In genomic region chr2:33244880-33245279, GRCm38 (mm10) we compare ENCODE assay signal across 25 mouse cellular contexts. TPM values are rescaled to one million over a fixed set of nuclear protein-coding genes. Genes with fewer than 3 reads are reported as not detected.
A peak's percentile ranks its signal among the peaks of the same experiment; 100 is the strongest.
DNase-seq lines count a peak whose midpoint lies in the region; ATAC-seq and TF ChIP-seq lines count a peak whose summit lies in the region.
"Had no signal": no experiment of that assay in that cellular context is flagged by ENCODE, and none has a peak within 500 bp of the region (broad histone marks: within the 10 kb centered on the region; RNA-seq: fewer than 3 reads in every experiment).

No protein-coding gene starts in this region.

- no peak overlapping the region for H3K9ac ChIP-seq in heart, embryonic 11.5 days (ENCODE audit: low read depth, low read length)
- no peak overlapping the region for H3K9ac ChIP-seq in heart, postnatal 0 days (replicated peaks; ENCODE audit: low read depth, low read length)
- H3K9ac ChIP-seq: embryonic facial prominence, embryonic 13.5 days; forebrain, embryonic 12.5 days; hindbrain, embryonic 14.5 days; liver, postnatal 0 days; neural tube, embryonic 13.5 days had no signal

- peaks cover 28% of the 10 kb centered on the region for H3K4me1 ChIP-seq in heart, embryonic 11.5 days (ENCODE audit: control insufficient read depth, insufficient read depth, low read length)
- peaks cover 17% of the 10 kb centered on the region for H3K4me1 ChIP-seq in heart, postnatal 0 days (ENCODE audit: control insufficient read depth, insufficient read depth)
- H3K4me1 ChIP-seq in lung, adult 2 months (ENCODE audit: control insufficient read depth, insufficient read depth, low read length), result no peaks in the 10 kb centered on the region
- H3K4me1 ChIP-seq: midbrain, embryonic 10.5 days; neural tube, embryonic 13.5 days had no signal

- peak; percentile 54 to 73 for DNase-seq in adrenal gland, adult (ENCODE audit: inconsistent age in 2 of 2, low spot score in 1 of 2)
- DNase-seq in adrenal gland, postnatal 4 days (ENCODE audit: low spot score in 2 of 2), result no peak
- no peak for DNase-seq in heart, postnatal 25 days (ENCODE audit: low spot score)
- DNase-seq in heart, postnatal 0 days (ENCODE audit: low spot score), result no peak
- DNase-seq in heart, postnatal 36 days, result no peak
- DNase-seq in adrenal gland, postnatal 14 days, result peak; percentile 32
- DNase-seq in lung, adult 2 months, result no peak
- DNase-seq: cerebellum, adult 8-10 months; cerebellum, postnatal 36 days; embryo, embryonic 11 days; kidney, adult 18-20 months; kidney, postnatal 4 days; liver, postnatal 0 days; lung, postnatal 10 days; thymus, adult 18-20 months had no signal

- no peaks in the 10 kb centered on the region for H3K9me3 ChIP-seq in heart, embryonic 11.5 days (replicated peaks; ENCODE audit: control insufficient read depth, low read length)
- H3K9me3 ChIP-seq in heart, postnatal 0 days (replicated peaks; ENCODE audit: control insufficient read depth, low read length), result no peaks in the 10 kb centered on the region
- H3K9me3 ChIP-seq: embryonic facial prominence, embryonic 13.5 days; forebrain, embryonic 12.5 days; midbrain, embryonic 10.5 days; neural tube, embryonic 13.5 days had no signal

- TF ChIP-seq POLR2A in lung, adult 2 months (IDR thresholded peaks at IDR 0.05; ENCODE audit: borderline replicate concordance, extremely low read depth, low read depth, low read length), result no peak

- no peak for ATAC-seq in heart, embryonic 11.5 days (replicated peaks; ENCODE audit: insufficient number of reproducible peaks, low FRiP score, low TSS enrichment)
- no peak for ATAC-seq in heart, postnatal 0 days (ENCODE audit: insufficient read depth, low read depth)
- ATAC-seq: activated CD4-positive, CD25-positive, alpha-beta regulatory T cell, adult 4 months; inflammation-experienced regulatory T-cells, adult 6 months; liver, postnatal 0 days had no signal

- peaks cover 10% of the 10 kb centered on the region for H3K36me3 ChIP-seq in heart, embryonic 11.5 days (ENCODE audit: control insufficient read depth, insufficient read depth, low read length)
- peaks cover 45% of the 10 kb centered on the region for H3K36me3 ChIP-seq in heart, postnatal 0 days (replicated peaks; ENCODE audit: control insufficient read depth, insufficient read depth, low read length)

- H3K4me2 ChIP-seq in heart, embryonic 11.5 days, result no peak overlapping the region
- H3K4me2 ChIP-seq in heart, postnatal 0 days (ENCODE audit: low read depth, low read length), result no peak overlapping the region
- H3K4me2 ChIP-seq: embryonic facial prominence, embryonic 13.5 days; forebrain, embryonic 12.5 days; hindbrain, embryonic 14.5 days; neural tube, embryonic 13.5 days had no signal

- 57% methylated on average over 6 of the region's 6 CpGs for WGBS in heart, embryonic 11.5 days (ENCODE audit: insufficient replicate concordance)
- 50% methylated on average over 6 of the region's 6 CpGs for WGBS in heart, postnatal 0 days
- WGBS in lung, adult 2 months, result 82% methylated on average over 6 of the region's 6 CpGs

- no peak overlapping the region for H3K4me3 ChIP-seq in heart, embryonic 11.5 days (ENCODE audit: low read depth, low read length)
- no peak overlapping the region for H3K4me3 ChIP-seq in heart, postnatal 0 days (ENCODE audit: low read depth, low read length)
- no peak overlapping the region for H3K4me3 ChIP-seq in lung, adult 2 months (replicated peaks; ENCODE audit: extremely low read depth, low read depth, low read length)
- H3K4me3 ChIP-seq: embryonic facial prominence, embryonic 13.5 days; erythroblast, embryonic 14.5 days; forebrain, embryonic 12.5 days; midbrain, embryonic 10.5 days; myocyte; neural tube, embryonic 13.5 days had no signal

- no peaks in the 10 kb centered on the region for H3K27me3 ChIP-seq in heart, embryonic 11.5 days (ENCODE audit: control insufficient read depth, insufficient read depth, low read length)
- H3K27me3 ChIP-seq in heart, postnatal 0 days (ENCODE audit: control insufficient read depth, insufficient read depth, low read length), result no peaks in the 10 kb centered on the region
- H3K27me3 ChIP-seq: embryonic facial prominence, embryonic 13.5 days; forebrain, embryonic 12.5 days; neural tube, embryonic 13.5 days had no signal

- peak overlapping the region; percentile 12; the same call in 1 of the 2 replicates for H3K27ac ChIP-seq in heart, embryonic 11.5 days (ENCODE audit: low read depth, low read length)
- 0 out of 2 replicates have a peak overlapping the region, but pooled peaks have one; percentile 16 for H3K27ac ChIP-seq in heart, postnatal 0 days (ENCODE audit: low read depth)
- H3K27ac ChIP-seq: embryonic facial prominence, embryonic 13.5 days; forebrain, embryonic 12.5 days; hindbrain, embryonic 14.5 days; midbrain, embryonic 10.5 days; neural tube, embryonic 13.5 days had no signal

- no peak for TF ChIP-seq EP300 in heart, postnatal 0 days (IDR thresholded peaks at IDR 0.05; ENCODE audit: low read depth)

- intact Hi-C loops in heart, postnatal 25 days (cut with DNase I), result no loop called here
- intact Hi-C loops in heart, postnatal 36 days (cut with DNase I), result no loop called here

- no peak for TF ChIP-seq CTCF in heart, postnatal 0 days (IDR thresholded peaks at IDR 0.05; ENCODE audit: low read depth)
- no peak for TF ChIP-seq CTCF in lung, adult 2 months (IDR thresholded peaks at IDR 0.05; ENCODE audit: insufficient read depth, low read length)

RNA-seq across cellular contexts. Expression of gene Angptl2, which starts 29.0 kb away (rescaled TPM):
- 10 to 100 TPM; 41.9 to 51.7 TPM for total RNA-seq in adrenal gland, postnatal 4 days (2021)
- polyA plus RNA-seq in heart, embryonic 11.5 days (2014; fragmentation: Nextera tagmentation; extraction: Ambion mirVana), result 34.3 and 47.8 TPM in 2 replicates
- total RNA-seq in heart, postnatal 25 days (2021), result 10 to 100 TPM; 47.9 to 78.9 TPM
- 124 and 149 TPM in 2 replicates for total RNA-seq in heart, postnatal 0 days (2014; rRNA removed; ENCODE audit: low replicate concordance)
- 58.0 and 66.5 TPM in 2 replicates for polyA plus RNA-seq in heart, postnatal 0 days (2015; fragmentation: Nextera tagmentation; extraction: Ambion mirVana)
- total RNA-seq in heart, postnatal 36 days (2021), result 10 to 100 TPM; 51.2 to 67.0 TPM
- total RNA-seq in adrenal gland, postnatal 14 days (2021), result 35.6 and 36.8 TPM in 2 replicates
- 76.0 and 98.5 TPM in 2 replicates for polyA plus RNA-seq in lung, adult 2 months (2012; rRNA removed)
- polyA plus RNA-seq: erythroblast, embryonic 14.5 days had no signal

Comparison
In these comparisons a context has a peak if more than half of its experiments do, and no peak if none do; other contexts are left out.
1. DNase-seq: peak in adrenal gland, adult (2 of 2) and adrenal gland, postnatal 14 days (single experiment); none in adrenal gland, postnatal 4 days (0 of 2), heart, postnatal 25 days (single experiment), heart, postnatal 0 days (single experiment), heart, postnatal 36 days (0 of 2) and lung, adult 2 months (single experiment).